Mouse (Mus musculus): Measurements from ENCODE around the gene Rere. TPM values are rescaled to one million over a fixed set of nuclear protein-coding genes. Genes with fewer than 3 reads are reported as not detected.

Gene Rere
- total RNA-seq, 2 experiments from 2014 or later, result 84.7 to 103 TPM

DNA sequence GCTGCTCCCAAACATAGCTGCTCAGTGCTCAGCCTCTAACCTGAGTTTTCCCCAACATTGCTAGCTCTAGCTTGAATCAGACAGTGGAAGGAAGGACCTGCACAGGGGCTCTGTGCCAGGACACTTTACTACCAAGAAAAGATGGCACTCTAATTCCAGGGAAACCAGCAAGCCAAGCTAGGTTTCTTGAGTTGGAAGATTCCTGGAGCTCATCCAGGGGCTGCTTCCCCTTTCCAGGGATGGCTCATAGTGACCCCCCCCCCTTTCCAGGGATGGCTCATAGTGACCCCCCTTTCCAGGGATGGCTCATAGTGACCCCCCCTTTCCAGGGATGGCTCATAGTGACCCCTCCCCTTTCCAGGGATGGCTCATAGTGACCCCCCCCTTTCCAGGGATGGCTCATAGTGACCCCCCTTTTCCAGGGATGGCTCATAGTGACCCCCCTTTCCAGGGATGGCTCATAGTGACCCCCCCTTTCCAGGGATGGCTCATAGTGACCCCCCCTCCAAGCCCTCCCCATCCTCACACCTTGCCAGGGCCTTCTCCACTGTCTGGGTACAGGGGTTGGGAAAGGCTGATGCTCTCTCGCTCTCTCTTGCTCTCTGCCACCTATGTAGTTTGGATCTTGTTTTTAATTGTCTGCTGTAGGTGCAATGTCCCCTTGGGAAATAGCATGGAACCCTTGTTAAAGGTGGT lies 322.1 kb downstream of the Rere start:
- DNase-seq (ENCODE audit: low spot score in 2 of 2), result no peak
- intact Hi-C loops (cut with DNase I), result loop anchor here (10.0 kb wide), 1 partner anchor 259 kb away; no protein-coding TSS in a partner anchor

DNA sequence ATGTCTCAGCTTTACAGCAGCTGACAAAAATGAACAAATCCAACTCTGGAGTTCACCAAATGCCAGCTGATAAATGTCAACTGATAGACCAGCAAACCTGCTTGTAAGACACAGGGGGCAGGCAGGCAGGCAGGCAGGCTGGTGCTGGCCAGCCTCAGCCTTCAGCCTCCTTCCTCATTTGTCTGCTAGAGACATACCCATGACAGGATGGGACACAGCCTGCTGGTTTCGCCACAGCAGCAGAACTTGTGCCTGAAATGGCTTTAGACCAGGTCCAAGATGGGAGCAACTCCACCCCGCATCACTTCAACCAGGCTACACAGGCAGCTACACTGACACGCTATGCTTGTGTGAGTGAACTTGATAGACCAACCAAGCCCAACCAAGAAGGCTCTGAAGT lies 324.4 kb downstream of the Rere start:
- intact Hi-C loops (cut with DNase I), result loop anchor here (10.0 kb wide), 1 partner anchor 261 kb away; no protein-coding TSS in a partner anchor
- DNase-seq (ENCODE audit: low spot score in 2 of 2), result no peak

DNA sequence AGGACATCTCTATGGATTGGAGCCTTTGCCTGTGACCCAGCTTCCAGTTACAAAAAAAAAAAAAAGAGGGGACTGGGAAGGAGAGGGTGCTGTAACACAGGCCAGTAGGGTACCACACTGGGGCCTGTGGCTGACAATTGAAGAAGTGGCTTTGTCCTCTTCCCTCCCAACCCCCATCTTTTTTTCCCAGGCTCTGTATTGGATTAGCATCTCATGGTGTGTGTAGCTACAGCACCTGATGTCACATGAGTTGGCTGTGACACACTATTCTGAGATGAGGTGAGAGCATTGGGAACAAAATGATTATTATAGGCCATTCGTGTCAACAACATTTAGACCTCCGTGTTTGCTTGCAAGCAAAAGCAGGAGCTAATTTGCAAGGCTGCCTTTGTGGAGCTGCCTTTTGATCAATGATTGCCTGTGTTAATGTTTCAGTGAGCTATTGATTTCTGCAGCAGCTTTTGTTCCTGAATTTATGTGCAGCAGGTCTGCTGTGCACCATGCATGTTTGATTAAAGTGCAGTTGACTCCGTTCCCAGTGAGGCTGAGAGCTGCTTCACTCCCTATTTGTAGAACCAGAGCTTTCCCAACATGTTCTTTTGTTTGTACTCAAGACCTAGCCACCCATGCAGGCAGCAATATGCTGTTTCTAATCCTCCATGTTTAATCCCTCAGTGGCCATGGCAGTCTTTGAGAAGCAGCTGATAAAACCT lies 325.2 kb downstream of the Rere start:
- intact Hi-C loops (cut with DNase I), result loop anchor here (10.0 kb wide), 1 partner anchor 262 kb away; no protein-coding TSS in a partner anchor
- no peak for DNase-seq (ENCODE audit: low spot score in 2 of 2)

DNA sequence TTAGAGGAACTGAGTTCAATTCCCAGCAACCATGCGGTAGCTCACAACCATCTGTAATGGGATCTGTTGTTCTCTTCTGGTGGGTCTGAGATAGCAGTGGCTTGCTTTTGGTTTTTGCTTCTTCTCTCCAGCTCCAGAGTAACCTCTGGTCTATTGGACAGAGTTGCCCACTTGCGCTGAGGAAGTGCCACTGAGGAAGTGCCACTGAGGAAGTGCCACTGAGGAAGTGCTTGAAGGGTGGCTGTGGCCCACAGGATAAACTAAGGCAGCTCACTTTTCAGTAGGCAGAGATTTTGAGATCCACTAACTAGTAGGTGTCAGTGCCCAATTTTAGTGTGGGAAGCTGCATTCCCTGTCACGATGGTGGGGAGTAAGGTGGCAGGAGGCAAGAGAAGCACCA lies 327.2 kb downstream of the Rere start:
- DNase-seq (ENCODE audit: low spot score in 2 of 2), result no peak
- intact Hi-C loops (cut with DNase I), result loop anchor here (10.0 kb wide), 1 partner anchor 264 kb away; no protein-coding TSS in a partner anchor

DNA sequence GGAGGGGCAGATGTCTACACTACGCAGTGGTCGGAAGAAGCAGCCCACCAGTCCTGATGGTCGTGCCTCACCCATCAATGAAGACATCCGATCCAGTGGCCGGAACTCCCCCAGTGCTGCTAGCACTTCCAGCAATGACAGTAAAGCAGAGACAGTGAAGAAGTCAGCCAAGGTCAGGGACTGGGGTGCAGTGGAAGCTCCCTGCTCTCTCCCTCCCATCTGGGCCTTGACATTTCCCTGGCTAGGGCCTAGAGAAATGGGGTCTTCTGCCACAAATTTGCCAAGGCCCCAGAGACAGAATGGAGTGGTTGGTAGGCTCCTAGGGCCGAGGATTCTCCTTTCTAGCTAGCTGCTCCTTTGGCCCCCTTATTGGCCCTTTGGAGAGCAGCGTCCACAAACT lies 332.3 kb downstream of the Rere start:
- no peak for DNase-seq (ENCODE audit: low spot score in 2 of 2)
- intact Hi-C loops (cut with DNase I), result no loop called here

DNA sequence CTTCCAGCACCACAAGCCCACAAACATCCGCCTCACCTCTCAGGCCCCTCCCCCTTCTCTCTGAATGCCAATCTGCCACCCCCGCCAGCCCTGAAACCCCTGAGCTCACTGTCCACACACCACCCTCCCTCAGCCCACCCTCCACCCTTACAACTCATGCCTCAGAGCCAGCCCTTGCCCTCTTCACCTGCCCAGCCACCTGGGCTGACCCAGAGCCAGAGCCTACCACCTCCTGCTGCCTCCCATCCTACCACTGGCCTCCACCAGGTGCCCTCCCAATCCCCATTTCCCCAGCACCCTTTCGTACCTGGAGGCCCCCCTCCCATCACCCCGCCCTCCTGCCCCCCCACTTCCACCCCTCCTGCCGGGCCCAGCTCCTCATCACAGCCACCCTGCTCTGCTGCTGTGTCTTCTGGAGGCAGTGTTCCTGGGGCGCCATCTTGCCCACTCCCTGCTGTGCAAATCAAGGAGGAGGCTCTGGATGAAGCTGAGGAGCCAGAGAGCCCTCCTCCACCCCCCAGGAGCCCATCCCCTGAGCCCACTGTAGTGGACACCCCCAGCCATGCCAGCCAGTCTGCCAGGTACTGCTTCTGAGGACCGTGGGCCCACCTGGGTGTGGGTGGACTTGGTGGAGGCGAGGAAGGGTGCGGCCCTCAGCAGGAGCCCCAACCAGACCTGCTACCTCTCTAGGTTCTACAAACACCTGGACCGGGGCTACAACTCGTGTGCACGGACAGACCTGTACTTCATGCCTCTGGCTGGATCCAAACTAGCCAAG lies 334.0 kb downstream of the Rere start:
- no peak for DNase-seq (ENCODE audit: low spot score in 2 of 2)
- intact Hi-C loops (cut with DNase I), result no loop called here

DNA sequence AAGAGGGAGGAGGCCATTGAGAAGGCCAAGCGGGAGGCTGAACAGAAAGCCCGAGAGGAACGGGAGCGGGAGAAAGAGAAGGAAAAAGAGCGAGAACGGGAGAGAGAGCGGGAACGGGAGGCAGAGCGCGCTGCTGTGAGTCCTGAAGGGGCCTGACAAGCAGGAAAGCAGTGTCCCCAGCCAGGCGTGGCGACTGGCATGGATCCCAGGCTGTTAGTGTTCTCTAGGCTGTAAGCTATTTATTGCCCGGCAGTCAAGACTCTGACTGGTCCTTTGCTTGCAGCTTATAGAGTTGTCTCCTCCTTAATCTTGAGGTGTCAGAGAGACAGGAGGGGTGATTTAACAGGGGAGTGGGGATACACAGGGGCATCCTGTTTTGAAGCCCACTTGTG lies 334.6 kb downstream of the Rere start:
- no peak for DNase-seq (ENCODE audit: low spot score in 2 of 2)
- intact Hi-C loops (cut with DNase I), result no loop called here

DNA sequence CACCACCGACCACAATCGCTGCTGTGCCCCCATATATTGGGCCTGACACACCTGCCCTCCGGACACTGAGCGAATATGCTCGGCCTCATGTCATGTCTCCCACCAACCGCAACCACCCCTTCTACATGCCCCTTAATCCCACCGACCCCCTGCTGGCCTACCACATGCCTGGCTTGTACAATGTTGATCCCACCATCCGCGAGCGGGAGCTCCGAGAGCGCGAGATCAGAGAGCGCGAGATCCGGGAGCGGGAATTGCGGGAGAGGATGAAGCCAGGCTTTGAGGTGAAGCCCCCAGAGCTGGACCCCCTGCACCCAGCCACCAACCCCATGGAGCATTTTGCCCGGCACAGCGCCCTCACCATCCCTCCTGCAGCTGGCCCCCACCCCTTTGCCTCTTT lies 335.4 kb downstream of the Rere start:
- no peak for DNase-seq (ENCODE audit: low spot score in 2 of 2)
- intact Hi-C loops (cut with DNase I), result no loop called here

DNA sequence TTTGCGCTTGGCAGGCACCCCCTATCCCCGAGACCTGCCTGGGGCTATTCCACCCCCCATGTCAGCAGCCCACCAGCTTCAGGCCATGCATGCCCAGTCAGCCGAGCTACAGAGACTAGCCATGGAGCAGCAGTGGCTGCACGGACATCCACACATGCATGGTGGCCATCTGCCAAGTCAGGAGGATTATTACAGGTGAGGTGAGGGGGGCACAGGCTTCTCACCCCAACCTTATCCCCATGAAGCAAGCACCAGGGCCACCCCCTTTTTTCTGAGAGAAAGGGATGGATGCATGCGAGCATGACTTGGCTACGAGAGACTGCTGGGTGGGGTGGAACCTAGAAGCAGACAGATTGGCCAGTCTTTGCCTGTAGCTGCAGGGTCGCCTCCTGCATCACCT lies 337.6 kb downstream of the Rere start:
- DNase-seq (ENCODE audit: low spot score in 2 of 2), result no peak
- intact Hi-C loops (cut with DNase I), result no loop called here

DNA sequence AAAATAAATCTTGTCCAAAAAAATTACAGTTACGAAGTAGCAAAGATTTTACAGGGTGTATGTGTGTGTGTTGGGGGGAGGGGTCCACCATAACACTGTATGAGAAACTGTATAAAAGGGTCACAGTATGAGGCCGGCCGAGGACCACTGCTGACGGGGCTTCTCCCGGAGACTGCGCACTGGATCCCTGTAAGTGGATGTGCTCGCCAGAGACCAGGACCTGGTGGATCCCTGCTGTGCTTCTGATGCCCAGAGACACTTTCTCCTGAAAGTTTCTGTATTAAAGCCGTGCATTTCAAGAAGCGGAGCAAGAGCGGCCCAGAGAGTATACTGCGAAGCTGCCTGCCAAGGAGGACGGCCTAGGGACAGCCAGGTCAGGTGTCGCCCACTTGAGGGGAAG lies 341.2 kb downstream of the Rere start:
- intact Hi-C loops (cut with DNase I), result no loop called here
- no peak for DNase-seq (ENCODE audit: low spot score in 2 of 2)

DNA sequence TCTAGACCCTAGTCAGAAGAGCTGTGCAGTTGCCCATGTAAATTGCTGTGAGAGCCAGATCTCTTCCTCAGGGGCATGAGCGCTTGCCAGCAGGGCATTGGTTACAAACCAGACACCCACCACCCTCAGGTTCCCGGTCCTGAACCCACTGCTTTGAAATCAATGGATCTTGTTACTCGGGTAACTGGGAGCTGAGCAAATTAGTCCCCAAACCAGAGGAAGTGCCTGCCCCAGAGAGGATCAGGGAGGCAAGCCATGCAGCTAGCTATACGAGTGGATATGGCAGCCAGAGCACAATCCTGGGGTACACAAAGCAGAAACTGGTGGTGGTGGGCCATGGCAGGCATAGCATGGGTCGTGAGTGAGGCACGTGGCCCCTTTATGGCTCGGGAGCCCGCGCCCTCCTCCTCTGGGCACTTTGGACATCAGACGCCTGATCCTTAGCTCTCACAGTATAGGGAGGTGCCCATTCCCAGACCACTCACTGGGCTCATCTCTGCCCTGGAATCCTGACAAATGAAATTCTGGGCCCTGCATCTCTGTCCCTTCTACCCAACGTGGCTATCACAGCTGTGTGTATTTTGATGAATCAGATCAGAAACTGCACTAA lies 342.9 kb downstream of the Rere start:
- no peak for DNase-seq (ENCODE audit: low spot score in 2 of 2)
- intact Hi-C loops (cut with DNase I), result no loop called here

DNA sequence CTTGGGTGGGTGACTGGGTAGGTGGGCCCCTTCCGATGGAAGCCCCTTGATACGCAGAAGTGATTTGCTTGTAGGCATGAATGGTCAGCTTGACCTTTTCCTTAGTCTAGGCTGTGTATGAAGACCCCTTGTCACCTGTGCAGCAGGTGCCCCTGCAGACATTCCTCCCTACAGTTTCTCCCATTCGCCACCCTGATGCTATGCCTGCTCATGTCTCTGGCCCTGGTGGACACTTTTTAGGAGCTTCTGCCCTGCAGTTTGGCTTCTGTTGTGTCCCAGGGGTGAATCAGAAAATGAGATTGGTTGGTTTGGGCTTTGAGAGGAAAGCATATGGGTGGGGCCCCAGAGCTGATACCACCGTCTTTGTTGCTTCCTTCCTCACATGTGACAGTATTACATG lies 343.5 kb downstream of the Rere start:
- intact Hi-C loops (cut with DNase I), result no loop called here
- no peak for DNase-seq (ENCODE audit: low spot score in 2 of 2)

DNA sequence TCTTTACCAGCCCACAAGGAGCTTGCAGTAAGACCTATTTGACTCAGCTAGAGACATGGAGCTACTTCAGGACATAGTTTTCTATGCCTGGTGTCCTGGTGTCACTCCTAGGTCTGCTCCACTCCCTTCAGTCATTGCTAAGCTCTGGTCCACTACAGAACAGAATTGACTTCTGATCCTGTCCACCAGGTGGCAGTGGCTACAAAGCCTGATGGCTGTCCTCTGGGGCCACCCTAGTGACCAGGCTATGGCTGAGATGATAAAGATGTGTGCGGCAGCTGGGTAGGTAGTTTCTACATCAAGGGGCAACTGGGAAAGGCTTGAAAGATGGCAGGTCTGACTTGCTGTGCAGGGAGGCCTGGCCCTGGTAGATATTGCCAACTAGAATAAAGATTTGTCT lies 344.0 kb downstream of the Rere start:
- intact Hi-C loops (cut with DNase I), result no loop called here
- peak; percentile 56 to 59 for DNase-seq (ENCODE audit: low spot score in 2 of 2)

DNA sequence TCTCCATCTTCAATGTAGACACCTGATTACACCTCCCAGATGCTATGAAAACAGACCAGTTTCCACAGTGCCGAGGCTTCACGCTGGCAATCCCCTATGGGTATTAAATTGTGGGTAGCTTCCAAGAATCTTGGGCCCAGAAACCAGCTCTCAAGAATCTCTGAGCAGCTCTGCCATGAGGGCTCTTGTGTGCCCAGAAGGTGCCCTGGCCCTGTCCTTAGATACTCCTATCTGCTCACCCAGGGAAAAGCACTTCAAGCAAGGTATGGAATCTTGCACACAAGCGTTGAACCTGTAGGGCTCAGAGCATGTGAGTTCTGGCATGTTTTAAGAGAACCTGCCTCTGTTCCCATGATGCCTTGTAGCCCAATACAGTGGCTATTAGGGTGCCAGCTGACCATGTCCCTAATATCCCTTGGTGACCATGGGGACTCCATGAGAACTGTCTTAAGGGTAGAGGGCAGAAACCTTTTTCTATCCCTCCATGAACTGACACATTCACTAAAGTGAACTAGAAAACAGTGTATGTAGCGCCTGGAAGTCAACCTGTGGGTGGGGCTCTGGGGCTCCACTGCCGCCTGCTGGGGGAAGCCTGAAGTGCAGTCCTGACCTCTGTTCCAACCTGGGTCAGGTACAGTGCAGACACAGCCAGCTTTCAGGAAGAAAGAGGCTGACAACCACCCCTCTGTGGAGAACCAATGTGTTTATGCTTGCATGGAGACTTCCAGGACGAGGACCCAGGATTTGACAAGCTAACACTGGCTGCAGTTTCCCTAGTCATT lies 344.7 kb downstream of the Rere start:
- intact Hi-C loops (cut with DNase I), result no loop called here
- no peak for DNase-seq (ENCODE audit: low spot score in 2 of 2)

DNA sequence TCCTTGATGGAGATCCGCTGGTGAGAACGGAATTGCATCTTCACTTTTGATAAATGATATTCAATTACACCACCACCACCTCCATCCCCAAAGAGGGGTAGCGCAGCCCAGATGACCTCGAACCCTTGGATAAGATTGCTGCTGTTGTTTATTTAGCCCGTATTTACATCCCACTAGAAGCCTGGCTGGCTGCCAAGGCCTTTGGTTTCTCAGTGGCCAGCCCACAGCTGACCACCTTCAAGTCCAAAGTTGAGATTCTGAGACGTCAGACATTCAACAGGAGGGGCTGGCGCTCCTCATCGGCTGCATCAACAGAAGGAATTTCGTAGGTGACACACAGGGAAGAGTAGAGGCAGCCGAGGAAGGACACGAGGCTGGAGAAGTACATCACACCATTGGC lies 347.8 kb downstream of the Rere start:
- intact Hi-C loops (cut with DNase I), result no loop called here
- no peak for DNase-seq (ENCODE audit: low spot score in 2 of 2)

DNA sequence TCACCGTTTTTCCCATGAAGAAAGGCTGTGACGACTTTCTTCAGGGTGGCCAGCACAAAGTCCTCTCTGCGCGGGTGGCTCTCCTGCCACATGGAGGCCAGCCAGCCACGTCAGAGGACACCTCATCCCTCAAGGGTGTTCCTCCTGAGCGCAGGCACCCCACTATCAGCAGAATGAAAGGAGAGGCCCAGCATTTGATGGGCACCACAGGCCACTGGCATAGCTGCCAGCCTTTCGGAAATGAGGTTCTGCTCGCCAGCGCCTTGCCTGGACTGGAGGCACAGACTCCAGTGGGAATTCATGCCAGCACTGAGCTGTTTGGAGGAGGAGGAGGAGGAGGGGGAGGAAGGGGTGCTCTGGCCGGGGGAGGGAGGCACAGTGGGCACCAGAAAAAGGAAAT lies 354.1 kb downstream of the Rere start:
- DNase-seq (ENCODE audit: low spot score in 2 of 2), result no peak
- intact Hi-C loops (cut with DNase I), result no loop called here

DNA sequence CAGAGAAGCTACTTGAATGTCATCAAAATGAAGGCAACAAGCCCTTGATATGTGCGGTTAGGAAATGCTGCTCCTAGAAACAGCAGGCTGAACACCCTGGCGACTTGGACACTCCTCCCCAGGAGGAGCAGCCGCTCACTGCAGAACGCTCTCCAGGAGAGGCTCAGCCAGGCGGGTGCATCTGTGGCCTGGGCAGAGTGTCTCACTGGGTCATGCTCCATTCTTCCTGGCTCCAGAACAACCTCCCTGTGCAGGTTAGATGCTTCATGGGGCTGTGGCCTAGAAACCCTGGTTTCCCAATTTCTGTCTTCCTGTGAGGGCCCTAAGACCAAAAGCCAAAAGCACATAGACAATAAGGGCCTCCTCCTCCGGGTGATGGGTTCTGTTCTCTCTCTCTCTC lies 355.2 kb downstream of the Rere start:
- no peak for DNase-seq (ENCODE audit: low spot score in 2 of 2)
- intact Hi-C loops (cut with DNase I), result no loop called here

DNA sequence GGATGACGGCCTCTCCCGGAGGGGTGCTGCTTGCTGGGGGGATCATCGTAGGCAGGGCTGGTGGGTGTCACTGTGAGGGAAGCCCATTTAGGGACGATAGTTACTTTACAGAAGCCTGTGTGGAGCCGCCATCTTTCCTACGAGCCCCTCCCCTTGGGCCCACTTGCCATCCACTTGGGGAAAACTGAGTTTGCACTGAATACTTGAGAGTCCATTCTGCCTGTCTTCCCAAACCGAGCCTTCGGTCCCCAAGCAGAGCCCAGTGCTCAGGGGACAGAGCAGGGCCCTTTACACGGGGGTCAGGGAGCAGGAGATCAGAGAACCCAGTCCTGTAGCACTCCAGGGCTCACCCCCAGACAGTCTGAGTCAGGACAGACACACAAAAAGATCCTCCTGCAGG lies 362.9 kb downstream of the Rere start:
- DNase-seq (ENCODE audit: low spot score in 2 of 2), result no peak
- intact Hi-C loops (cut with DNase I), result no loop called here

DNA sequence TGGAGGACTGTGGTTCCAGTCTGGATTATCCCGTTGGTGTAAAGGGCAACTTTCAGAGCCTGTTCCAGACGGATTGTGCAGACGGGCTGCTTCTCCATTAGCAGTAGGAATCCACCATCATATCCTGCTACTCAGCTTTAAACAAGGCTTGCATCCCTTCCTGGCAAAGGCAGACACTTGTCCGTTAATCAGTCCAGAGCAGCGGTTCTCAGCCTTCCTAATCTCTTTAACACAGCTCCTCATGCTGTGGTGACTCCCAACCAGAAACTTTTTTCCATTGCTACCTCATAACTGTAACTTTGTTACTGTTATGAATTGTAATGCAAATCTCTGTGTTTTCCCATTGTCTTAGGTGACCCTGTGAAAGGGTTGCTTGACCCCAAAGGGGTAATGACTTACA lies 367.9 kb downstream of the Rere start:
- no peak for DNase-seq (ENCODE audit: low spot score in 2 of 2)
- intact Hi-C loops (cut with DNase I), result no loop called here
